ENCODE assay signal across 11 mouse cellular contexts in the genomic region with DNA sequence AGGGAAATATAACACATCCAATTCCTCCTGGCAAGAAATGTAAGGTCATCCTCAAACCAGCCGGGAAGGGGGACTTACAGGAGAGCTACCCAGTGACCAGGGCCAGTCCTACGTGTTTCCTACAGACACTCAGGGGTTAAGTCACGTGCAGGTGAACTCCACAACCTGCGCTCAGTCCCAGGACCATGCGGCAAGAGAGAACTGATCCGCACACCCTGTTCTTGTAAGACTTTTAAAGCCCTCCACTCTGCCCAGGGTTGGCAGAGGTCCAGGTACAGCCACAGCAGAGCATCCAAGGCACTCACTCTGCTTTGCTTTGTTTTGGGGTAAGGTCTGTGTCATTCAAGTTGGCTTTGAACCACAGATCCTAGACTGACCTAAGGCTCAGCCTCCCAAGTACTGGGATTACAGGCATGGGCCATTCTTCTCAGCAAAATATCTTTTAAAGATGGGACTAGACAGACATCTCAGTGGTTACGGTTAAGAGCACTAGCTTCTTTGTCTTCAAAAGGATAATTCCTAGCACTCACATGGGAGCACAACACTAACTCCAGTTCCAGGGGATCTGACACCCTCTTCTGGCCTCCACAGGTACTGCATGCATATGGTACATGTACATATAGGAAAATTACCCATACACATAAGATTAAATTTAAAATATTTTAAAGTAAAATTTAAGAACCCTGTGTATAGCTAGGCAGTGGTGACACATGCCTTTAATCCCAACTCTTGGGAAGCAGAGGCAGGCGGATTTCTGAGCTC. TPM values are rescaled to one million over a fixed set of nuclear protein-coding genes. Genes with fewer than 3 reads are reported as not detected.
DNase-seq lines count a peak whose midpoint lies in the region; TF ChIP-seq lines count a peak whose summit lies in the region.
"Had no signal": no experiment of that assay in that cellular context is flagged by ENCODE, and none has a peak within 500 bp of the region (broad histone marks: within the 10 kb centered on the region; RNA-seq: fewer than 3 reads in every experiment).

No protein-coding gene starts in this region.

- peaks cover 8% of the 10 kb centered on the region for H3K36me3 ChIP-seq in heart, adult 2 months (ENCODE audit: control insufficient read depth, insufficient read depth, low read length)
- no peaks in the 10 kb centered on the region for H3K36me3 ChIP-seq in heart, embryonic 10.5 days
- H3K36me3 ChIP-seq: hindbrain, embryonic 15.5 days; liver, embryonic 15.5 days had no signal

- no peak overlapping the region for H3K9ac ChIP-seq in heart, adult 2 months (ENCODE audit: low read depth, low read length)
- H3K9ac ChIP-seq: hindbrain, embryonic 15.5 days; liver, embryonic 15.5 days had no signal

- H3K4me1 ChIP-seq in heart, adult 2 months (ENCODE audit: control insufficient read depth, insufficient read depth, low read length) = peaks cover 14% of the 10 kb centered on the region
- H3K4me1 ChIP-seq in heart, embryonic 10.5 days = peaks cover 29% of the 10 kb centered on the region
- H3K4me1 ChIP-seq in cortical plate, adult 2 months (ENCODE audit: control insufficient read depth, insufficient read depth, low read length) = peaks cover 12% of the 10 kb centered on the region

- H3K4me3 ChIP-seq in heart, adult 2 months = no peak overlapping the region
- H3K4me3 ChIP-seq in heart, embryonic 10.5 days = no peak overlapping the region
- no peak overlapping the region for H3K4me3 ChIP-seq in cortical plate, adult 2 months (ENCODE audit: insufficient read depth, low read length)
- H3K4me3 ChIP-seq: erythroblast, embryonic 14.5 days; hindbrain, embryonic 15.5 days; liver, embryonic 15.5 days had no signal

- H3K27ac ChIP-seq in heart, adult 2 months = no peak overlapping the region
- no peak overlapping the region for H3K27ac ChIP-seq in heart, embryonic 10.5 days
- 0 out of 2 replicates have a peak overlapping the region, but pooled peaks have one; percentile 11 for H3K27ac ChIP-seq in cortical plate, adult 2 months (ENCODE audit: insufficient read depth, low read length)
- H3K27ac ChIP-seq: hindbrain, embryonic 15.5 days; liver, embryonic 15.5 days had no signal

- H3K9me3 ChIP-seq in heart, embryonic 10.5 days = no peaks in the 10 kb centered on the region
- H3K9me3 ChIP-seq: hindbrain, embryonic 15.5 days; liver, embryonic 15.5 days had no signal

- no peaks in the 10 kb centered on the region for H3K27me3 ChIP-seq in heart, adult 2 months (ENCODE audit: control insufficient read depth, insufficient read depth, low read length)
- H3K27me3 ChIP-seq in heart, embryonic 10.5 days (ENCODE audit: insufficient read depth, poor library complexity, severe bottlenecking) = no peaks in the 10 kb centered on the region
- H3K27me3 ChIP-seq: hindbrain, embryonic 15.5 days; liver, embryonic 15.5 days had no signal

- DNase-seq in heart, adult 2 months = peak in 1 of 2 experiments; percentile 35
- no peak for DNase-seq in heart, embryonic 10.5 days (ENCODE audit: low spot score)
- DNase-seq in right cerebral cortex, postnatal 14 days = peak; percentile 66
- no peak for DNase-seq in right cerebral cortex, adult 18-20 months
- DNase-seq in thymus, postnatal 0 days (ENCODE audit: low spot score) = peak; percentile 39
- DNase-seq in ovary, adult 18-20 months (ENCODE audit: low spot score) = no peak
- DNase-seq in layer of hippocampus, adult 9-10 months (ENCODE audit: low spot score) = no peak

- peak; percentile 64 for TF ChIP-seq CTCF in heart, adult 2 months (IDR thresholded peaks at IDR 0.05)
- TF ChIP-seq CTCF in cortical plate, adult 2 months (IDR thresholded peaks at IDR 0.05; ENCODE audit: extremely low read depth, insufficient read depth, low read length) = peak; percentile 38; the same call in 1 of the 2 replicates

- no peaks in the 10 kb centered on the region; the same call in 1 of the 2 replicates for H3K79me2 ChIP-seq in heart, adult 2 months (replicated peaks; ENCODE audit: control insufficient read depth, insufficient read depth, low read length)

- no peak for TF ChIP-seq EP300 in heart, adult 2 months (IDR thresholded peaks at IDR 0.05; ENCODE audit: insufficient read depth, low read depth, low read length)

- intact Hi-C loops in heart, adult 2 months (cut with DNase I) = no loop called here

- 78% methylated on average over 8 of the region's 8 CpGs for WGBS in heart, adult 2 months
- 89% methylated on average over 8 of the region's 8 CpGs for WGBS in heart, embryonic 10.5 days

- TF ChIP-seq POLR2A in heart, adult 2 months (IDR thresholded peaks at IDR 0.05; ENCODE audit: insufficient read depth, low read depth, low read length) = no peak
- TF ChIP-seq POLR2A in cortical plate, adult 2 months (IDR thresholded peaks at IDR 0.05; ENCODE audit: extremely low read depth, insufficient read depth, low read length) = no peak

RNA-seq across cellular contexts. Expression of gene Slc23a2, which starts 8.9 kb away (rescaled TPM):
- 10 to 100 TPM; 11.8 to 15.6 TPM for total RNA-seq in heart, adult 2 months (2021)
- polyA plus RNA-seq in heart, adult 2 months (2012; rRNA removed) = 11.2 and 19.3 TPM in 2 replicates
- 8.7 and 10.3 TPM in 2 replicates for polyA plus RNA-seq in heart, embryonic 10.5 days (2016; fragmentation: Nextera tagmentation; extraction: Ambion mirVana)
- polyA plus RNA-seq in cortical plate, adult 2 months (2012; rRNA removed) = 109 and 111 TPM in 2 replicates
- polyA plus RNA-seq in thymus, postnatal 0 days (2015; fragmentation: Nextera tagmentation; extraction: Ambion mirVana) = 15.8 and 16.7 TPM in 2 replicates
- polyA plus RNA-seq: erythroblast, embryonic 14.5 days had no signal

Comparison
In these comparisons a context has a peak if more than half of its experiments do, and no peak if none do; other contexts are left out.
1. DNase-seq: peak in right cerebral cortex, postnatal 14 days (single experiment) and thymus, postnatal 0 days (single experiment); none in heart, embryonic 10.5 days (single experiment), right cerebral cortex, adult 18-20 months (single experiment), ovary, adult 18-20 months (single experiment) and layer of hippocampus, adult 9-10 months (single experiment).